Mouse (Mus musculus) heart, postnatal 0 days (tissue): ENCODE data around the gene Comt.

Experiments used
- CTCF ChIP-seq: IDR thresholded peaks from 2 replicates; pipeline ENCODE4 v1.5.1; 2016; ENCODE audit warnings: antibody characterized with exemption, control low read depth, low read depth
- EP300 ChIP-seq: IDR thresholded peaks from 2 replicates; pipeline ENCODE4 v1.6.1; 2016; ENCODE audit warnings: antibody characterized with exemption, low read depth

DNA sequence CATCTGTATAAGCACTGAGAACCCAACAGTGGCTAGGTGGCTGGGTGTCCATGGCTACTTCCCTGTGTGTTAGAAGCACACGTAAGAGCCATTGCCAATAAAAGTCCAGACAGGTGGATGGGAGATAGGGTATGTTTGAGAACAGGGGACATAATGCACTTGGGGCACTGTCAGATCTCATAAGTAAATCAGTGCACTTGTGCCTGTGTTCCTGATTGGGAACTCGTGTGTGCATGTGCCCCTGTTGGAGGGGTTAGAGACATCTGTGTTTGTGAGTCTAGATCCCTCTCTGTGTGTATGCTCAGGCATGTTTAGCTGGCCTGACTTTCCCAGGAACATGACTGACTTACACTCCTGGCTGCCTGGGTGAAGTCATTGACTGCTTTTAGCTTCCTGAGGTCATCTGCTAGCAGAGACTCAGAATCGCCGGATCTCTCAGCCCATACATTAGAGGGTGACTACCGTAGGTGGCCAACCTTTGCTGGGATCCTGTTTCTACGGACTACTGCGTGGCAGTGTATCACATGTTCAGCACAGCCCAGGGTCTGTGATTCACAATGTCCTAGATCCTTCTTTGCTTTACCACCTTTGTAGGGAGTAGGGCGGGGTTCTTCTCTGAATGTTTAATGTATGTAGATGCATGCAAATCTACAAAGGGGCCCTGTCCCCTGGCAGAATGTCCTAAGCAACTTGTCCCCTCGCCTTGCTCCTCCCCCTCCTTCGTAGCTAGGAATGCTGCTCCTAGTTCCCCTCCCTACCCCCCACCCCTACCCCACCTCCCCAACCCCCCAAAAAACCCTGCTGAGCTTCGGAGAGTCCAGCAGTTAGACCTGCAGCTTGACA is 31.7 kb downstream of the Comt start:
- no peak for TF ChIP-seq CTCF
- TF ChIP-seq EP300: no peak; the same call in 1 of the 2 replicates
